Mouse (Mus musculus): ENCODE results near the gene Wipi1.

GRCm38 (mm10) chr11:109621183-109621582, 9.4 kb upstream of the Wipi1 start:
- TF ChIP-seq CTCF (IDR thresholded peaks at IDR 0.05; ENCODE audit: low read depth, low read length) (peak; percentile 64), POLR2A (IDR thresholded peaks at IDR 0.05; ENCODE audit: extremely low read depth, insufficient read depth, low read length) (no peak)
